Mouse (Mus musculus) hindbrain, embryonic 15.5 days (tissue): ENCODE data around the gene Igfbp6. TPM values are rescaled to one million over a fixed set of nuclear protein-coding genes. Genes with fewer than 3 reads are reported as not detected.

Experiments used
- ATAC-seq: fragments of 200-750 bp; cut with Nextera tagmentation; 2 replicates; pipeline ENCODE4 v1.8.0; 2017; ENCODE audit warnings: low read depth, moderate number of reproducible peaks, moderate TSS enrichment; ENCODE audit not compliant: low FRiP score
- H3K27ac ChIP-seq: fragments of 300-500 bp; sonication (generic); replicated peaks from 2 replicates; pipeline ENCODE4 v1.5.1; 2015; ENCODE audit warnings: mild to moderate bottlenecking, inconsistent platforms
- H3K27me3 ChIP-seq: fragments of 300-500 bp; sonication (generic); 2 replicates; pipeline ENCODE4 v1.6.1; 2015; ENCODE audit warnings: control low read depth, inconsistent platforms
- H3K36me3 ChIP-seq: fragments of 300-500 bp; sonication (generic); 2 replicates; pipeline ENCODE4 v1.6.1; 2015; ENCODE audit warnings: control low read depth, inconsistent platforms
- H3K4me1 ChIP-seq: fragments of 300-500 bp; sonication (generic); replicated peaks from 2 replicates; pipeline ENCODE4 v1.6.1; 2015; ENCODE audit warnings: control low read depth, inconsistent platforms
- H3K4me2 ChIP-seq: fragments of 300-500 bp; sonication (generic); 2 replicates; pipeline ENCODE4 v1.6.1; 2015; ENCODE audit warnings: moderate library complexity, mild to moderate bottlenecking, inconsistent platforms
- H3K4me3 ChIP-seq: fragments of 300-500 bp; sonication (generic); 2 replicates; pipeline ENCODE4 v1.5.1; 2015; ENCODE audit warnings: mild to moderate bottlenecking, inconsistent platforms
- H3K9ac ChIP-seq: fragments of 300-500 bp; sonication (generic); 2 replicates; pipeline ENCODE4 v1.6.1; 2015; ENCODE audit warnings: inconsistent platforms
- H3K9me3 ChIP-seq: fragments of 300-500 bp; sonication (generic); 2 replicates; pipeline ENCODE4 v1.6.1; 2016; ENCODE audit warnings: control low read depth, inconsistent platforms
- WGBS: fragments of 180-500 bp; shearing (Covaris S2); methylation state at CpG from one replicate; pipeline ENCODE4 v1.1.7; 2015; 5-methylcytosine and 5-hydroxymethylcytosine counted together
- polyA plus RNA-seq: library from polyadenylated mRNA; unstranded; fragments of >200 nt; fragmentation: Nextera tagmentation; extraction: Ambion mirVana; gene quantifications from 2 replicates; pipeline ENCODE4 v1.2.1, GENCODE M21; 2015

Gene Igfbp6
- polyA plus RNA-seq = 3.3 and 5.6 TPM in 2 replicates

DNA sequence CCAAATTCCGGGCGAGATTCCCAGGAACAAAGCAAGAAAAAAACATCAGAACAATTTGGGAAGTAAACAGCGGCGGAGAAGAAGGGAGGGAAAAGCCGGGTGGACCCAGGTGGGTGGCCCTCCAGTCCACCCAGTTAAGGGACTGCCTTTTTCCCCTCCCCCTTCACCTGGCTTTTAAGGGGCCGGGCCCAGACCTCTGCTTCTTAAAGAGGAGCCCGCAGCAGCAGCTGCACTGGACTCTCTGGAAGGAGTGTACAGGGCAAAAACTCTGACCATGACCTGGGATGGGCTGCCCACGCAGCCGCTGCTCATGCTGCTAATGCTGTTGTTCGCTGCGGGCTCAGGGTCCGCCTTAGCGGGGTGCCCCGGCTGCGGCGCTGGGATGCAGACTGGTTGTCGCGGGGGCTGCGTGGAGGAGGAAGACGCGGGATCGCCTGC is at the start of gene Igfbp6:
Gene Igfbp6, plus strand, starts transcription at position 89 of the 438 bp plus-strand sequence.
- Histone ChIP-seq H3K27ac (no peak within 1 kb of the TSS), H3K4me1 (no peaks in the 10 kb centered on the region), H3K9ac (no peak within 1 kb of the TSS), H3K36me3 (no peaks in the 10 kb centered on the region), H3K27me3 (peaks cover 34% of the 10 kb centered on the region), H3K4me3 (0 out of 2 replicates have a peak within 1 kb of the TSS, but pooled peaks have one; percentile 0), H3K4me2 (peak within 1 kb of the TSS; percentile 14), H3K9me3 (no peaks in the 10 kb centered on the region)
- 9% methylated on average over 22 of the region's 22 CpGs for WGBS
- ATAC-seq = no peak

GRCm38 (mm10) chr15:102094988-102095387 is 49.2 kb upstream of the Igfbp6 start:
- Histone ChIP-seq H3K36me3 (peaks cover 79% of the 10 kb centered on the region), H3K4me1 (peaks cover 8% of the 10 kb centered on the region), H3K27ac (no peak overlapping the region), H3K4me3 (no peak overlapping the region), H3K27me3 (0 out of 2 replicates have a peak, but pooled peaks cover 5% of the 10 kb centered on the region), H3K9me3 (no peaks in the 10 kb centered on the region), H3K9ac (no peak overlapping the region), H3K4me2 (no peak overlapping the region)
- no peak for ATAC-seq
- WGBS = 91% methylated on average over 16 of the region's 16 CpGs

- H3K4me2 ChIP-seq = no peak overlapping the region
- H3K9me3 ChIP-seq = no peaks in the 10 kb centered on the region
- ATAC-seq = no peak
- WGBS = 79% methylated on average over 8 of the region's 8 CpGs
- no peak overlapping the region for H3K4me3 ChIP-seq
- H3K36me3 ChIP-seq = peaks cover 55% of the 10 kb centered on the region
- H3K27me3 ChIP-seq = 0 out of 2 replicates have a peak, but pooled peaks cover 5% of the 10 kb centered on the region
- H3K4me1 ChIP-seq = peaks cover 32% of the 10 kb centered on the region
- no peak overlapping the region for H3K9ac ChIP-seq
- no peak overlapping the region for H3K27ac ChIP-seq
Observed at GRCm38 (mm10) chr15:102097147-102097915, 46.8 kb upstream of the Igfbp6 start.

DNA sequence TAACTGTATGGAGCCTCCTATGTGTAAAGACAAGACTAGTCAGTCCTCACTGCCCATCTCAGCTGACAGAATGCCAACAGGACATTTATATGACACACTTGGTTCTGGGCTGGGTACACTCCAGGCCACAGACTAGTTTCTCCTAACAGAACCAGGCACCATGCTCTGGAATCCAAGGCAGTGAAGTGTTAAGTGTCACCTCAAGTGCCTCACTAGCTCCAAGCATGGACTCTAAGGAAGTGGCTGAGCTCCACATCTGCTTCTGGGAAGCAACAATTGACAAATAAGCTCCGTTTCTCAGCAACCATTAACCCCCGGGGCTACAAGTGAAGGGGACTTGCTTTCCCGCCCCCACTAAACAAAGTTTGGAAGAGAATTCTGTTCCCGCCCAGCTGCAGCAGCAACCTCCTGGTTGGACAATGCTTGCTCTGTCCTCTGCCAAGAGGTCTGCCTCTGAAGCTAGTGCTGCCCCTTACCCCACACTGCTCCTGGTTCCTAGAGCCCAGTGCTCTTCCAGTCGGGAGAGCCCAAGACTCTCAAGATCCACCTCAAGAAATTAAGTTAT is 46.1 kb upstream of the Igfbp6 start:
- H3K27me3 ChIP-seq = 0 out of 2 replicates have a peak, but pooled peaks cover 5% of the 10 kb centered on the region
- no peak for ATAC-seq
- H3K4me3 ChIP-seq = no peak overlapping the region
- H3K27ac ChIP-seq = no peak overlapping the region
- 30% methylated on average over 5 of the region's 5 CpGs for WGBS
- no peak overlapping the region for H3K4me2 ChIP-seq
- H3K36me3 ChIP-seq = peaks cover 48% of the 10 kb centered on the region
- no peak overlapping the region for H3K9ac ChIP-seq
- H3K4me1 ChIP-seq = peaks cover 39% of the 10 kb centered on the region
- H3K9me3 ChIP-seq = no peaks in the 10 kb centered on the region

- Histone ChIP-seq H3K9me3 (no peaks in the 10 kb centered on the region), H3K4me3 (no peak overlapping the region), H3K36me3 (peaks cover 36% of the 10 kb centered on the region), H3K27ac (no peak overlapping the region), H3K4me2 (peak overlapping the region; percentile 88), H3K9ac (no peak overlapping the region), H3K27me3 (0 out of 2 replicates have a peak, but pooled peaks cover 5% of the 10 kb centered on the region), H3K4me1 (peaks cover 51% of the 10 kb centered on the region)
- 52% methylated on average over 5 of the region's 5 CpGs for WGBS
- ATAC-seq = no peak
Observed at GRCm38 (mm10) chr15:102099260-102099659, 44.9 kb upstream of the Igfbp6 start.

DNA sequence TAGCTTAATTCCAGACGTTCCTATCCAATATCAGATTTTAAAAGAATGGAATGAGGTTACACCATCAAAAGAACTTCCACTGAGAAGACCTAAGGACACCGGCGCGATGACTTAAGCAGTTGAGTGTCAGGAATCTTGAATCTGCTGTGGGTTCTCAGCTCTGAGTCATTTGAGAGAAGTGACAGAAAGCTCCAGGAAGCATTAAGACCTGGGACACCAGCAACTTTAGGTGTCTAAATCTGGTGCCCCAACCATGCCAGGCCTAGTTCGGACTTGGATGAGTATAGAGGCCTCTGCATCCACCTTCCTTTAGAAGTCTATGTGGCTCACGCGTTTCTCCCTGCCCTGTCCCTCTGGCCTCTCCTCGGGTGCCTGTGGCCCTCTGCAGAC is 44.4 kb upstream of the Igfbp6 start:
- no peak for ATAC-seq
- Histone ChIP-seq H3K4me2 (peak overlapping the region; percentile 88), H3K9ac (peak overlapping the region; percentile 54), H3K4me3 (peak overlapping the region; percentile 51), H3K9me3 (no peaks in the 10 kb centered on the region), H3K27me3 (0 out of 2 replicates have a peak, but pooled peaks cover 5% of the 10 kb centered on the region), H3K27ac (peak overlapping the region; percentile 60; the same call in 1 of the 2 replicates), H3K4me1 (peaks cover 54% of the 10 kb centered on the region), H3K36me3 (peaks cover 31% of the 10 kb centered on the region)
- WGBS = 24% methylated on average over 8 of the region's 8 CpGs

DNA sequence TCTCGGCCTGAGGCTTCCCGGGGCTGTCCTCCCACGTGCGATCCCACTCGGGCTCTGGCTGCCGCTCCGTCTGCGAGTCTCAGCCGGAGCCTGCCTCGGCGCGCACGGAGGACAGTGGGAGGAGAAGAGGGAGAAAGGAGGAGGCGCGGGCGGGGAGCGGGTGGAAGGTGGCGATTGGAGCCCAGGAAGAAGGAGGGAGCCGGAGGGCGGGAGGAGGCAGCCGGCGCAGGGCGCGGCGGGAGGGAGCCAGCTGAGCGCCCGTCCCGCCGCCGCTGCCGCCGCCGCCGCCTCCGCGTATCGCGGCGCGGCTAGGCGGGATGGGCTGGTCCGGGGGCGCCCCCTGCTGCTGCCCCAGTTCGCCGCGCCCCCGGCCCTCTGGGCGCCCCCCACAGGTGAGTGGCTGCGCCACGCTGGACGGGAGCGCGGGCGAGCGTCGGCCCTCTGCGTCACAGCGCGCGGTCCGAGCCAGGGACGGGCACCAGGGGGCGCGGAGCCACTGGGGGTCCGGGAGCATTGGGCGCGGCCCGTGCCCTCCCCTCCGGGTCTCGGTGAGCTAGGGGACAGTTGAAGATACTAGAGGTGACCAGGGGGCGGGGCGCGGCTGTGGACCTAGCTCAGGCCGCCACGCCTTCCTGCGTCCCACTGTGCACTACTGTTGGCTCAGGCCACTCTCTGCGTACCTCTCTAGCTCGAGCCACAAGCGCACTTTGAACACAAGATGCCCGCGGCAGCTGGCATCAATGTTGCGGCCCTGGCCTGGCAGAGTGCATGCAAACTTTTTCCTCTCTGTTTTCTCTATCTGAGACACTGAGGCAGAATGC is 43.8 kb upstream of the Igfbp6 start, which contains the start of gene Tns2:
Gene Tns2, plus strand, starts transcription at position 253 of the 821 bp plus-strand sequence.
- H3K4me1 ChIP-seq = peaks cover 54% of the 10 kb centered on the region
- ATAC-seq = no peak
- peaks cover 25% of the 10 kb centered on the region for H3K36me3 ChIP-seq
- H3K27ac ChIP-seq = peak within 1 kb of the TSS; percentile 60
- peak within 1 kb of the TSS; percentile 51 for H3K4me3 ChIP-seq
- WGBS = 1% methylated on average over 60 of the region's 82 CpGs
- H3K9me3 ChIP-seq = no peaks in the 10 kb centered on the region
- H3K9ac ChIP-seq = peak within 1 kb of the TSS; percentile 54
- 0 out of 2 replicates have a peak, but pooled peaks cover 8% of the 10 kb centered on the region for H3K27me3 ChIP-seq
- peak within 1 kb of the TSS; percentile 88 for H3K4me2 ChIP-seq

DNA sequence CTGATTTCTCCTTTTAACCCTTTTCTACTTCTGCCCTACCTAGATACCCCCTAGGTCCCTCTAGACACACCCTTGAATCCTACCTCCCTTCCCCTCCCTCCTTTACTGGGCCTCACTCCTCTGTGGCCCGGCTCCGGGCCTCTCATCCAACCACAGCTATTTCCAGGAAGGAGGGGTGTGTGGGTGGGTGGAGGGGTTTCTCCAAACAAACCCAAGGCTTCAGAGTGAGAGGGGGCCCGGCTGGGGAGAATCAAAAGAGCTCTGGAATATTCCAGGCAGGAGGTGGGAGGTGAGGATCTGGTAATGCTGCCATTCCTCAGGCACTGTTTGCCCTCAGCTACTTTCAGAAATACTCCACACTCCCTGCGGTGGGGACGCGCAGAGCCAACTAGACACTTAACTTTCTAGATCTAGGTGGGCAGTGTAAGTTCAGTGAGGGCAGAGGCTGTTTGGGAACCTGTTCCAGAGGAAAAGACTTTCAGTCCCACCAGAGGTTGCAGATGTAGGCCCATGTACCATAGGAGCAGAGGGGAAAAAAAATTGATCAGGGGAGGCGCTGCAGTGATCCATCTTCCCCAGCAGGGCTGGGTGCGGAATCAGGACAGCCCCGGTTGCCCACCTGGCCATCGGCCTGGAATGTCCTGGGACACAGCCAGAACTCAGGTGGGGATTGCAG is 43.0 kb upstream of the Igfbp6 start:
- H3K27ac ChIP-seq = peak overlapping the region; percentile 43

GRCm38 (mm10) chr15:102101672-102102541 is 42.3 kb upstream of the Igfbp6 start:
- H3K4me3 ChIP-seq = no peak overlapping the region
- no peak overlapping the region for H3K9ac ChIP-seq
- H3K27me3 ChIP-seq = peaks cover 22% of the 10 kb centered on the region
- H3K36me3 ChIP-seq = peaks cover 13% of the 10 kb centered on the region
- peak overlapping the region; percentile 88 for H3K4me2 ChIP-seq
- H3K9me3 ChIP-seq = no peaks in the 10 kb centered on the region
- ATAC-seq = no peak
- WGBS = 20% methylated on average over 11 of the region's 11 CpGs
- H3K4me1 ChIP-seq = peaks cover 68% of the 10 kb centered on the region
- peak overlapping the region; percentile 78 for H3K27ac ChIP-seq

More for the DNA sequence above, 43.0 kb upstream of the Igfbp6 start:
- H3K36me3 ChIP-seq = peaks cover 17% of the 10 kb centered on the region
- H3K4me3 ChIP-seq = peak overlapping the region; percentile 51
- H3K9ac ChIP-seq = no peak overlapping the region
- no peaks in the 10 kb centered on the region for H3K9me3 ChIP-seq
- H3K4me2 ChIP-seq = peak overlapping the region; percentile 88
- no peak for ATAC-seq
- H3K4me1 ChIP-seq = peaks cover 61% of the 10 kb centered on the region
- WGBS = 16% methylated on average over 10 of the region's 10 CpGs
- peaks cover 15% of the 10 kb centered on the region for H3K27me3 ChIP-seq

GRCm38 (mm10) chr15:102102548-102103121 is 41.5 kb upstream of the Igfbp6 start:
- Histone ChIP-seq H3K27me3 (peaks cover 25% of the 10 kb centered on the region), H3K9ac (peak overlapping the region; percentile 21), H3K4me3 (peak overlapping the region; percentile 20), H3K4me1 (peaks cover 73% of the 10 kb centered on the region), H3K4me2 (peak overlapping the region; percentile 88), H3K27ac (peak overlapping the region; percentile 78), H3K9me3 (no peaks in the 10 kb centered on the region), H3K36me3 (peaks cover 7% of the 10 kb centered on the region; the same call in 1 of the 2 replicates)
- ATAC-seq = no peak
- WGBS = 20% methylated on average over 6 of the region's 6 CpGs
